Mouse (Mus musculus) olfactory bulb, adult 2 months (tissue): ENCODE data around the gene Ahcyl1.

Experiments
- CTCF ChIP-seq: fragments of 200-500 bp; IDR thresholded peaks from 2 replicates; pipeline ENCODE4 v1.5.1; 2012; ENCODE audit warnings: low read depth, mild to moderate bottlenecking, low read length, moderate library complexity; ENCODE audit not compliant: insufficient read depth
- POLR2A ChIP-seq: fragments of 200-500 bp; IDR thresholded peaks from 2 replicates; pipeline ENCODE4 v1.6.1; 2012; ENCODE audit warnings: mild to moderate bottlenecking, low read depth, low read length, moderate library complexity; ENCODE audit not compliant: insufficient read depth

GRCm38 (mm10) chr3:107664641-107665040 is 31.7 kb downstream of the Ahcyl1 start:
- TF ChIP-seq CTCF = no peak
- no peak for TF ChIP-seq POLR2A
